Mouse (Mus musculus) cortical plate, adult 2 months (tissue): ENCODE measurements at regions not wholly inside any gene's neighbourhood (a gene's known extent, or its start where the extent isn't known, plus 50 kb on each side); places are given as distances from the start of the nearest gene placed in this dataset.

ENCODE experiments used
- CTCF ChIP-seq: fragments of 200-500 bp; IDR thresholded peaks from 2 replicates; pipeline ENCODE4 v1.5.1; 2011; ENCODE audit warnings: mild to moderate bottlenecking, control low read depth, low read length; ENCODE audit not compliant: insufficient read depth; ENCODE audit errors: extremely low read depth
- POLR2A ChIP-seq: fragments of 200-500 bp; IDR thresholded peaks from 2 replicates; pipeline ENCODE4 v1.6.1; 2011; ENCODE audit warnings: mild to moderate bottlenecking, low read length, control low read depth; ENCODE audit not compliant: insufficient read depth; ENCODE audit errors: extremely low read depth

GRCm38 (mm10) chr15:40037266-40037665 lies 96.9 kb upstream of the 9330182O14Rik start:
- TF ChIP-seq POLR2A, result no peak
- no peak for TF ChIP-seq CTCF
